Mouse (Mus musculus): ENCODE measurements around the gene Dnaja2. TPM values are rescaled to one million over a fixed set of nuclear protein-coding genes. Genes with fewer than 3 reads are reported as not detected.

The Dnaja2 gene
- polyA plus RNA-seq, 1 experiment from 2014 or later, result 173 TPM

DNA sequence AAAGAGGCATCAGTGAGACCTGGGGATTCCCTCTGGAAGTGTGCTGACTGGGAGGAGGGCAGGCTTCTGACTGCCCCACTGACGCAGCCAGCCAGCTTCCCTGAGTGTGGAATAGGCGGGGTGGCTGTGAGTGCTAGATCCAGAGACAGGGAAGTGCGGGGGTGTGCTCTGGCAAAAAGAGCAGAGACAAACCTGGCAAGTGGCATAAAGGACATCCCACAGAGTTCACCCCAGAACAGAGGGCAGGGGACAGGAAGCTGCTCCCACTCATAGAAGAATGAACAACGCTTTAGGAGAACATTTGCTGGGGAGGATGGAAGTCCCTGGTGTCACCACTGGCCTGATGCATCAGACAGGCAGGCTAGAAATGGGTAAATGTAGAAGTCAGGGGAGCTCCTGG, 37.8 kb downstream of the Dnaja2 start:
- ATAC-seq (ENCODE audit: low FRiP score, low TSS enrichment), result no peak
- H3K27ac ChIP-seq (ENCODE audit: low read depth, low read length), result no peak overlapping the region
- H3K36me3 ChIP-seq (ENCODE audit: control insufficient read depth, insufficient read depth, low read length), result peaks cover 32% of the 10 kb centered on the region; the same call in 1 of the 2 replicates
- H3K4me3 ChIP-seq (ENCODE audit: low read length), result no peak overlapping the region
- H3K27me3 ChIP-seq (ENCODE audit: control insufficient read depth, insufficient read depth, low read length), result no peaks in the 10 kb centered on the region
- 77% methylated on average over 4 of the region's 4 CpGs for WGBS
- H3K9ac ChIP-seq (ENCODE audit: low read depth, low read length), result no peak overlapping the region
- H3K4me1 ChIP-seq (ENCODE audit: control insufficient read depth, insufficient read depth, low read length), result no peaks in the 10 kb centered on the region
- H3K4me2 ChIP-seq (replicated peaks; ENCODE audit: low read depth, low read length), result no peak overlapping the region
- no peaks in the 10 kb centered on the region for H3K9me3 ChIP-seq (ENCODE audit: control insufficient read depth, low read length)

DNA sequence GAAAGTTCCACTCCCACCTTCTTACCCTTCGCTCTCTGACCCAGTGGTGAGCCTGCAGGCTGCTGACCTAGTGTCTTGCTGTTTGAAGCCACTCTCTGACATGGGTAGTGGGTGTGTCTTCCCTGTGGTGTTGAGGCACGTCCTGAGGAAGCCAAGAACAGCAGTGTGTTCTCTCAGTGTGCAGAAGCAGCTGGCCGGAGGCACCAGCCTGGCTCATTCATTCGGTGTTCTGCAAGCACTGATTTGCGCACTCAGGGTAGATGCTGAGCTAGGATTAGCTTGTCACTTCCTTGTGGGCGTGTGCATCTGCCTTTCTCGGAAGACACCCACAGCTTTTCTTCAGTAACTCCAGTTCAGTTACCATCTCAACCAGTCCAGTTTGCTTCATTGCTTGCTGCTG, 39.8 kb downstream of the Dnaja2 start:
- no peak for ATAC-seq (ENCODE audit: low FRiP score, low TSS enrichment)
- Histone ChIP-seq H3K36me3 (ENCODE audit: control insufficient read depth, insufficient read depth, low read length) (peaks cover 27% of the 10 kb centered on the region), H3K9me3 (ENCODE audit: control insufficient read depth, low read length) (no peaks in the 10 kb centered on the region), H3K4me3 (ENCODE audit: low read length) (no peak overlapping the region), H3K27me3 (ENCODE audit: control insufficient read depth, insufficient read depth, low read length) (no peaks in the 10 kb centered on the region), H3K27ac (ENCODE audit: low read depth, low read length) (no peak overlapping the region), H3K9ac (ENCODE audit: low read depth, low read length) (no peak overlapping the region), H3K4me2 (replicated peaks; ENCODE audit: low read depth, low read length) (no peak overlapping the region), H3K4me1 (ENCODE audit: control insufficient read depth, insufficient read depth, low read length) (no peaks in the 10 kb centered on the region)
- 77% methylated on average over 7 of the region's 7 CpGs for WGBS

DNA sequence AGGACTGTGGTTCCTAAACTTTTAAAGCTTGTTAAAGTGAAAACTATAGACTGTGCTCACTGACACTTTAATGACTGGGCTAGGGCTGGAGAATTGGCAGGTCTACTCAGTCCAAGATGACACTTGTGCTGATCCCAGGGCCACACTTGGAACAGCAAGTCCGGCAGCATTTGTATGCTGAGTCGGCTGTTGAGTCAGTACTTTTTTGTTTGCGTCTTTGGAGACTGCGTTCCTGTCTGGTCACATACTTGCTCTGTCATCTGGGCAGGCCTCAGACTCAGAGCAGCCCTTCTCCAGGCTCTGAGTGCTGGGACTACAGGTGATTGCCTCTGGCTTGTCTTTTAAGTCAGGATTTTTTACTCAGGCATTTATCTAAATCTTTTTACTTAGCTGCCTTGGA, 41.9 kb downstream of the Dnaja2 start:
- Histone ChIP-seq H3K9ac (ENCODE audit: low read depth, low read length) (no peak overlapping the region), H3K4me2 (replicated peaks; ENCODE audit: low read depth, low read length) (no peak overlapping the region), H3K9me3 (ENCODE audit: control insufficient read depth, low read length) (no peaks in the 10 kb centered on the region), H3K36me3 (ENCODE audit: control insufficient read depth, insufficient read depth, low read length) (peaks cover 23% of the 10 kb centered on the region), H3K4me1 (ENCODE audit: control insufficient read depth, insufficient read depth, low read length) (no peaks in the 10 kb centered on the region), H3K27me3 (ENCODE audit: control insufficient read depth, insufficient read depth, low read length) (no peaks in the 10 kb centered on the region), H3K27ac (ENCODE audit: low read depth, low read length) (no peak overlapping the region), H3K4me3 (ENCODE audit: low read length) (no peak overlapping the region)
- ATAC-seq (ENCODE audit: low FRiP score, low TSS enrichment), result no peak
- 88% methylated on average over 4 of the region's 4 CpGs for WGBS

GRCm38 (mm10) chr8:85512234-85512633, 42.9 kb downstream of the Dnaja2 start:
- Histone ChIP-seq H3K4me3 (ENCODE audit: low read length) (no peak overlapping the region), H3K4me1 (ENCODE audit: control insufficient read depth, insufficient read depth, low read length) (no peaks in the 10 kb centered on the region), H3K27ac (ENCODE audit: low read depth, low read length) (no peak overlapping the region), H3K9ac (ENCODE audit: low read depth, low read length) (no peak overlapping the region), H3K9me3 (ENCODE audit: control insufficient read depth, low read length) (no peaks in the 10 kb centered on the region), H3K36me3 (ENCODE audit: control insufficient read depth, insufficient read depth, low read length) (peaks cover 20% of the 10 kb centered on the region), H3K4me2 (replicated peaks; ENCODE audit: low read depth, low read length) (no peak overlapping the region), H3K27me3 (ENCODE audit: control insufficient read depth, insufficient read depth, low read length) (no peaks in the 10 kb centered on the region)
- 94% methylated on average over 8 of the region's 8 CpGs for WGBS
- ATAC-seq (ENCODE audit: low FRiP score, low TSS enrichment), result no peak

GRCm38 (mm10) chr8:85508661-85509060, 46.5 kb downstream of the Dnaja2 start:
- 82% methylated on average over 4 of the region's 4 CpGs for WGBS
- no peak for ATAC-seq (ENCODE audit: low FRiP score, low TSS enrichment)
- H3K36me3 ChIP-seq (ENCODE audit: control insufficient read depth, insufficient read depth, low read length), result peaks cover 24% of the 10 kb centered on the region

GRCm38 (mm10) chr8:85506620-85507019, 48.5 kb downstream of the Dnaja2 start:
- no peaks in the 10 kb centered on the region for H3K4me1 ChIP-seq (ENCODE audit: control insufficient read depth, insufficient read depth, low read length)
- no peaks in the 10 kb centered on the region for H3K9me3 ChIP-seq (ENCODE audit: control insufficient read depth, low read length)
- no peak for ATAC-seq (ENCODE audit: low FRiP score, low TSS enrichment)
- no peaks in the 10 kb centered on the region for H3K27me3 ChIP-seq (ENCODE audit: control insufficient read depth, insufficient read depth, low read length)
- H3K4me2 ChIP-seq (replicated peaks; ENCODE audit: low read depth, low read length), result no peak overlapping the region
- H3K36me3 ChIP-seq (ENCODE audit: control insufficient read depth, insufficient read depth, low read length), result peaks cover 14% of the 10 kb centered on the region
- WGBS, result 73% methylated on average over 4 of the region's 4 CpGs
- H3K27ac ChIP-seq (ENCODE audit: low read depth, low read length), result no peak overlapping the region
- H3K4me3 ChIP-seq (ENCODE audit: low read length), result no peak overlapping the region
- H3K9ac ChIP-seq (ENCODE audit: low read depth, low read length), result no peak overlapping the region

More at GRCm38 (mm10) chr8:85508661-85509060, 46.5 kb downstream of the Dnaja2 start:
- Histone ChIP-seq H3K4me3 (ENCODE audit: low read length) (no peak overlapping the region), H3K4me1 (ENCODE audit: control insufficient read depth, insufficient read depth, low read length) (no peaks in the 10 kb centered on the region), H3K9me3 (ENCODE audit: control insufficient read depth, low read length) (no peaks in the 10 kb centered on the region), H3K27ac (ENCODE audit: low read depth, low read length) (no peak overlapping the region), H3K4me2 (replicated peaks; ENCODE audit: low read depth, low read length) (no peak overlapping the region), H3K27me3 (ENCODE audit: control insufficient read depth, insufficient read depth, low read length) (no peaks in the 10 kb centered on the region), H3K9ac (ENCODE audit: low read depth, low read length) (no peak overlapping the region)

DNA sequence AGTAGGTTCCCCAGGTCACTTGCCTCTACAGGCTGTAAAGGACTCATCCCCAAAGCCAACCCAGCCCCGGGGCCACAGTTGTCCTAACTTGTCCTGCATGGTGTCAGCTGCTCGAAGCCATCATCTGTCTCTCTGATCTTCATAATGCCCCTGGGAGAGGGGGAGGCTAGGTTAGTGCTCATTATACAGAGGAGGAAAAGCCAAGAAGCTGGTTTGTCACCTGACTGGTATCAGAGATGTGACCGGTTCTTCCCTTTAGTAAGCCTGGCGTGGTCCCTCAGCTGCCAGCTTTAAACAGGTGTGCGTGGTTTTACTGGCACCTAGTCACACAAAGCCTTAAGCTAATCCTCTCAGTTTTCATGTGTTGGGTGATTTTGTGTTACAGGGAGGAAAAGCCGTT, 50.4 kb downstream of the Dnaja2 start:
- ATAC-seq (ENCODE audit: low FRiP score, low TSS enrichment), result no peak
- Histone ChIP-seq H3K36me3 (ENCODE audit: control insufficient read depth, insufficient read depth, low read length) (peaks cover 9% of the 10 kb centered on the region; the same call in 1 of the 2 replicates), H3K27ac (ENCODE audit: low read depth, low read length) (no peak overlapping the region), H3K27me3 (ENCODE audit: control insufficient read depth, insufficient read depth, low read length) (no peaks in the 10 kb centered on the region), H3K4me3 (ENCODE audit: low read length) (no peak overlapping the region), H3K4me2 (replicated peaks; ENCODE audit: low read depth, low read length) (no peak overlapping the region), H3K9me3 (ENCODE audit: control insufficient read depth, low read length) (no peaks in the 10 kb centered on the region), H3K9ac (ENCODE audit: low read depth, low read length) (no peak overlapping the region), H3K4me1 (ENCODE audit: control insufficient read depth, insufficient read depth, low read length) (no peaks in the 10 kb centered on the region)
- WGBS, result 94% methylated on average over 6 of the region's 6 CpGs

GRCm38 (mm10) chr8:85503065-85503464, 52.1 kb downstream of the Dnaja2 start:
- no peaks in the 10 kb centered on the region for H3K27me3 ChIP-seq (ENCODE audit: control insufficient read depth, insufficient read depth, low read length)
- H3K4me3 ChIP-seq (ENCODE audit: low read length), result no peak overlapping the region
- H3K27ac ChIP-seq (ENCODE audit: low read depth, low read length), result no peak overlapping the region
- H3K9me3 ChIP-seq (ENCODE audit: control insufficient read depth, low read length), result no peaks in the 10 kb centered on the region
- H3K4me1 ChIP-seq (ENCODE audit: control insufficient read depth, insufficient read depth, low read length), result no peaks in the 10 kb centered on the region
- H3K9ac ChIP-seq (ENCODE audit: low read depth, low read length), result no peak overlapping the region
- WGBS, result 63% methylated on average over 3 of the region's 3 CpGs
- ATAC-seq (ENCODE audit: low FRiP score, low TSS enrichment), result no peak
- peaks cover 6% of the 10 kb centered on the region; the same call in 1 of the 2 replicates for H3K36me3 ChIP-seq (ENCODE audit: control insufficient read depth, insufficient read depth, low read length)
- no peak overlapping the region for H3K4me2 ChIP-seq (replicated peaks; ENCODE audit: low read depth, low read length)

DNA sequence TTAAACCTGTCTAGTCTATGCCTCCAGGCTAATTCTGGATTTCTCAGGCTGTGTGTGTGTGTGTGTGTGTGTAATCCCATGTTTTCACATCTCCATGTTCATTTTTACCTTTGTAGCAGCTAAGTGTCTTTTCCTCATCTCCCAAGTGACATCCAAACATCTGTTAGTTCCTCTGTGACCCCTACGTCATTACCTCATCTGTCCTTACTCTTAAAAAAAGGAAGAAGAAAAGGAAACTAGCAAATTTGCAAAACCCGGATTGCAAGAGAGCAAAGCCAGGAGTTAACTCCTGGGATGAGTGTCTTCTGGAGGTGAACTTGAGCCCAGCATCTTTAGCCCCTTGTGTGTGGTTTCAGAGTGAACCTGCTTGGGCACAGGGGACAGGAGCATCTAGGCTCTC, 52.8 kb downstream of the Dnaja2 start:
- 80% methylated on average over 2 of the region's 2 CpGs for WGBS
- Histone ChIP-seq H3K27ac (ENCODE audit: low read depth, low read length) (no peak overlapping the region), H3K36me3 (ENCODE audit: control insufficient read depth, insufficient read depth, low read length) (peaks cover 4% of the 10 kb centered on the region; the same call in 1 of the 2 replicates), H3K4me3 (ENCODE audit: low read length) (no peak overlapping the region), H3K9me3 (ENCODE audit: control insufficient read depth, low read length) (no peaks in the 10 kb centered on the region), H3K9ac (ENCODE audit: low read depth, low read length) (no peak overlapping the region), H3K4me1 (ENCODE audit: control insufficient read depth, insufficient read depth, low read length) (no peaks in the 10 kb centered on the region), H3K4me2 (replicated peaks; ENCODE audit: low read depth, low read length) (no peak overlapping the region), H3K27me3 (ENCODE audit: control insufficient read depth, insufficient read depth, low read length) (no peaks in the 10 kb centered on the region)
- ATAC-seq (ENCODE audit: low FRiP score, low TSS enrichment), result no peak
